Mouse (Mus musculus) lung, adult 2 months (tissue): Measurements from ENCODE around the gene Clcn3.

Experiments
- CTCF ChIP-seq: fragments of 200-500 bp; IDR thresholded peaks from 2 replicates; pipeline ENCODE4 v1.5.1; 2011; ENCODE audit warnings: mild to moderate bottlenecking, low read length, control low read depth; ENCODE audit not compliant: insufficient read depth
- POLR2A ChIP-seq: fragments of 200-500 bp; IDR thresholded peaks from 2 replicates; pipeline ENCODE4 v1.6.1; 2011; ENCODE audit warnings: low read depth, mild to moderate bottlenecking, control low read depth, low read length, borderline replicate concordance; ENCODE audit errors: extremely low read depth

DNA sequence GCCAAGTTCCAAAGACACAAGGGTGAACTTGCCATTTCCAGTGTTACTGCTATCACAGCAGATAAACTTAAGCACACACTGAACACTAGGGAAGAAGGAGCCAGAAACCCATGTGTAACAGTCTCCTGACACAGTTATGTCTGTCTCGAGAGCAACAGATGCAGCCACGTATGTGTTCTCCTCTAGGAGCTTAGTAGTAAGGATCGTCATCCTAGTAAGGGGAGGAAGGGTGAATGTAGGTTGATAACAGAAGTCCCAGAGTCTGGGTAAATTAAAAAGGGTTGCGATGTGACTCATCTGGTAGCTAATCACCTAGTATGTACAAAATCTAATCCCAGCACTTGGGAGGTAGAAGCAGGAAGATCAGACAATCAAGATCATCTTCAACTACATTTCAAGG is 33.2 kb downstream of the Clcn3 start:
- no peak for TF ChIP-seq CTCF
- TF ChIP-seq POLR2A, result no peak
